In the genomic region with DNA sequence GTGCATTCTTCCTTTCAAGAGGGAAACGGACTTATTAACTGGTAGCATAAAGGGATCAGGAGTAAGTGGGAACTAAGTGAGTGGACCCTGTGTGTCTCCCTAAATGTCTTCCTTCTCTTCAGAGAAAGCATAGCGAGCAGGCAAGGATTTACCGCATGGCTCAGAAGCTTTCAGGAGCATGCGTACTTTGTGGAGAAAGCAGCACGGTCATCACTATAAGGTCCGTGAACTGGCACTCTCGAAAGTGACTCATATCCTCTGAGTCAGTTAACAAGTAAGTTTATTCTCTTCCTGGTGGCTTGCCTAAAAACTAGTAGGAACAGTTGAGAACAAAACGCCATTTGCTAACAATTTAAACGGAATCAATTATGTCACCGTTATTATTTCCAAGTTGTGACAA, we compare ENCODE assay signal across 18 mouse cellular contexts.
DNase-seq lines count a peak whose midpoint lies in the region; ATAC-seq and TF ChIP-seq lines count a peak whose summit lies in the region.
"Had no signal": no experiment of that assay in that cellular context is flagged by ENCODE, and none has a peak within 500 bp of the region (broad histone marks: within the 10 kb centered on the region; RNA-seq: fewer than 3 reads in every experiment).

No protein-coding gene starts in this region.

- no peaks in the 10 kb centered on the region for H3K27me3 ChIP-seq in stomach, postnatal 0 days (ENCODE audit: control insufficient read depth, insufficient read depth, low read length)
- H3K27me3 ChIP-seq: limb, embryonic 12.5 days; lung, embryonic 15.5 days had no signal

- ATAC-seq in stomach, postnatal 0 days (ENCODE audit: low FRiP score, low TSS enrichment) = peak; percentile 72; the same call in 1 of the 2 replicates
- no peak for ATAC-seq in activated CD4-positive, CD25-positive, alpha-beta regulatory T cell, adult 4 months
- ATAC-seq: intestine, embryonic 16.5 days had no signal

- H3K36me3 ChIP-seq in stomach, postnatal 0 days (ENCODE audit: control insufficient read depth, insufficient read depth, low read length) = no peaks in the 10 kb centered on the region; the same call in 1 of the 2 replicates
- H3K36me3 ChIP-seq: embryonic facial prominence, embryonic 10.5 days; forebrain, embryonic 10.5 days; hindbrain, embryonic 10.5 days; limb, embryonic 12.5 days; lung, embryonic 15.5 days had no signal

- no peak for TF ChIP-seq CTCF in bone marrow macrophage, adult 2 months (IDR thresholded peaks at IDR 0.05; ENCODE audit: low read depth, low read length)
- no peak for TF ChIP-seq CTCF in stomach, postnatal 0 days (IDR thresholded peaks at IDR 0.05; ENCODE audit: low read depth)

- WGBS in stomach, postnatal 0 days = 56% methylated on average over 10 of the region's 10 CpGs

- peaks cover 12% of the 10 kb centered on the region for H3K4me1 ChIP-seq in bone marrow macrophage, adult 2 months (ENCODE audit: control insufficient read depth, insufficient read depth, low read length)
- no peaks in the 10 kb centered on the region for H3K4me1 ChIP-seq in stomach, postnatal 0 days (replicated peaks; ENCODE audit: control insufficient read depth, insufficient read depth)
- H3K4me1 ChIP-seq: embryonic facial prominence, embryonic 10.5 days; forebrain, embryonic 10.5 days; hindbrain, embryonic 10.5 days; lung, embryonic 15.5 days had no signal

- H3K27ac ChIP-seq in bone marrow macrophage, adult 2 months (ENCODE audit: insufficient read depth, low read depth, low read length) = peak overlapping the region; percentile 37
- no peak overlapping the region for H3K27ac ChIP-seq in stomach, postnatal 0 days (replicated peaks)
- H3K27ac ChIP-seq: embryonic facial prominence, embryonic 10.5 days; forebrain, embryonic 10.5 days; hindbrain, embryonic 10.5 days; limb, embryonic 12.5 days; lung, embryonic 15.5 days had no signal

- peak; percentile 34 to 56 for DNase-seq in heart, adult 18-20 months
- DNase-seq in heart, postnatal 4 days = no peak
- DNase-seq in urinary bladder, postnatal 14 days (ENCODE audit: low spot score) = peak; percentile 27
- DNase-seq in urinary bladder, postnatal 4 days (ENCODE audit: low spot score in 2 of 2) = no peak
- no peak for DNase-seq in stomach, postnatal 0 days (ENCODE audit: low spot score)
- DNase-seq in cerebellum, postnatal 25 days = no peak
- DNase-seq: cerebellum, adult 9-10 months; gastrocnemius, postnatal 10 days; kidney, postnatal 36 days; layer of hippocampus, postnatal 36 days had no signal

- no peak for TF ChIP-seq POLR2A in bone marrow macrophage, adult 2 months (IDR thresholded peaks at IDR 0.05; ENCODE audit: borderline replicate concordance, low read depth, low read length)

- H3K9ac ChIP-seq in stomach, postnatal 0 days (ENCODE audit: low read length) = no peak overlapping the region
- H3K9ac ChIP-seq: limb, embryonic 12.5 days; lung, embryonic 15.5 days had no signal

- TF ChIP-seq EP300 in stomach, postnatal 0 days (optimal IDR thresholded peaks at IDR 0.05) = no peak

- H3K9me3 ChIP-seq in stomach, postnatal 0 days (ENCODE audit: control insufficient read depth, low read length) = no peaks in the 10 kb centered on the region
- H3K9me3 ChIP-seq: embryonic facial prominence, embryonic 10.5 days; forebrain, embryonic 10.5 days; hindbrain, embryonic 10.5 days; limb, embryonic 12.5 days; lung, embryonic 15.5 days had no signal

- no peak overlapping the region for H3K4me2 ChIP-seq in stomach, postnatal 0 days (replicated peaks; ENCODE audit: low read depth)
- H3K4me2 ChIP-seq: limb, embryonic 12.5 days; lung, embryonic 15.5 days had no signal

- no peak overlapping the region for H3K4me3 ChIP-seq in bone marrow macrophage, adult 2 months (ENCODE audit: insufficient read depth, low read length)
- H3K4me3 ChIP-seq in stomach, postnatal 0 days (ENCODE audit: low read depth, low read length) = no peak overlapping the region
- H3K4me3 ChIP-seq: embryonic facial prominence, embryonic 10.5 days; forebrain, embryonic 10.5 days; hindbrain, embryonic 10.5 days; limb, embryonic 12.5 days; lung, embryonic 15.5 days had no signal

Comparison
In these comparisons a context has a peak if more than half of its experiments do, and no peak if none do; other contexts are left out.
1. DNase-seq: peak in heart, adult 18-20 months (2 of 2) and urinary bladder, postnatal 14 days (single experiment); none in heart, postnatal 4 days (single experiment), urinary bladder, postnatal 4 days (0 of 2), stomach, postnatal 0 days (single experiment) and cerebellum, postnatal 25 days (0 of 2).